Mouse (Mus musculus) myocyte (in vitro differentiated cells): Measurements from ENCODE around the gene Slc17a9.

Experiments
- POLR2A ChIP-seq: IDR thresholded peaks from one replicate; pipeline ENCODE4 v1.6.1; 2011; ENCODE audit warnings: low read depth, mild to moderate bottlenecking, control low read depth, moderate library complexity; ENCODE audit not compliant: insufficient read length
- SRF ChIP-seq: IDR thresholded peaks from one replicate; pipeline ENCODE4 v1.6.1; 2011; ENCODE audit warnings: low read depth; ENCODE audit not compliant: control insufficient read depth, insufficient read length
- TCF3 ChIP-seq: IDR thresholded peaks from one replicate; pipeline ENCODE4 v1.6.1; 2011; ENCODE audit warnings: low read depth, control low read depth; ENCODE audit not compliant: insufficient read length
- USF1 ChIP-seq: IDR thresholded peaks from one replicate; pipeline ENCODE4 v1.6.1; 2011; ENCODE audit warnings: low read depth, mild to moderate bottlenecking, control low read depth, moderate library complexity

- TF ChIP-seq USF1 (peak; percentile 47), SRF (no peak), POLR2A (no peak), TCF3 (no peak)
Observed at GRCm38 (mm10) chr2:180695176-180695575, 29.9 kb upstream of the Slc17a9 start.
